Mouse (Mus musculus) heart, embryonic 12.5 days (tissue): ENCODE data around the gene Arl2. TPM values are rescaled to one million over a fixed set of nuclear protein-coding genes. Genes with fewer than 3 reads are reported as not detected.
A peak's percentile ranks its signal among the peaks of the same experiment; 100 is the strongest.

Experiments
- ATAC-seq: fragments of 200-750 bp; cut with Nextera tagmentation; 2 replicates; pipeline ENCODE4 v1.8.0; 2017; ENCODE audit warnings: moderate TSS enrichment, moderate library complexity; ENCODE audit not compliant: insufficient number of reproducible peaks, low FRiP score
- H3K27ac ChIP-seq: fragments of 300-500 bp; sonication (generic); 2 replicates; pipeline ENCODE4 v1.5.1; 2016; ENCODE audit warnings: mild to moderate bottlenecking, moderate library complexity; ENCODE audit not compliant: poor library complexity, severe bottlenecking
- H3K27me3 ChIP-seq: fragments of 300-500 bp; sonication (generic); replicated peaks from 2 replicates; pipeline ENCODE4 v1.6.1; 2016; ENCODE audit warnings: mild to moderate bottlenecking, moderate library complexity
- H3K36me3 ChIP-seq: fragments of 300-500 bp; sonication (generic); 2 replicates; pipeline ENCODE4 v1.6.1; 2016; ENCODE audit warnings: mild to moderate bottlenecking, moderate library complexity
- H3K4me1 ChIP-seq: fragments of 300-500 bp; sonication (generic); replicated peaks from 2 replicates; pipeline ENCODE4 v1.6.1; 2016; ENCODE audit warnings: mild to moderate bottlenecking
- H3K4me2 ChIP-seq: fragments of 300-500 bp; sonication (generic); 2 replicates; pipeline ENCODE4 v1.6.1; 2016; ENCODE audit warnings: mild to moderate bottlenecking, moderate library complexity
- H3K4me3 ChIP-seq: fragments of 300-500 bp; sonication (generic); 2 replicates; pipeline ENCODE4 v1.5.1; 2016; ENCODE audit warnings: mild to moderate bottlenecking
- H3K9ac ChIP-seq: fragments of 300-500 bp; sonication (generic); 2 replicates; pipeline ENCODE4 v1.6.1; 2016; ENCODE audit warnings: mild to moderate bottlenecking, moderate library complexity
- H3K9me3 ChIP-seq: fragments of 300-500 bp; sonication (generic); replicated peaks from 2 replicates; pipeline ENCODE4 v1.6.1; 2016; ENCODE audit warnings: mild to moderate bottlenecking, moderate library complexity
- WGBS: fragments of 180-500 bp; shearing (Covaris S2); methylation state at CpG from one replicate; pipeline ENCODE4 v1.1.7; 2016; 5-methylcytosine and 5-hydroxymethylcytosine counted together
- polyA plus RNA-seq: library from polyadenylated mRNA; unstranded; fragments of >200 nt; fragmentation: Nextera tagmentation; extraction: Ambion mirVana; gene quantifications from 2 replicates; pipeline ENCODE4 v1.2.1, GENCODE M21; 2016

Gene Arl2
- polyA plus RNA-seq, 1 experiment from 2014 or later = 73.9 TPM

GRCm38 (mm10) chr19:6105586-6105985 is 35.8 kb downstream of the Arl2 start, which contains the start of gene Naaladl1:
TSS of gene Naaladl1 (plus strand) at chr19:6105782.
- H3K9ac ChIP-seq = no peak within 1 kb of the TSS; the same call in 1 of the 2 replicates

GRCm38 (mm10) chr19:6104476-6104875 is 36.9 kb downstream of the Arl2 start:
- no peak for ATAC-seq
- H3K36me3 ChIP-seq = peaks cover 4% of the 10 kb centered on the region; the same call in 1 of the 2 replicates
- H3K9me3 ChIP-seq = no peaks in the 10 kb centered on the region
- H3K27me3 ChIP-seq = no peaks in the 10 kb centered on the region
- no peak overlapping the region for H3K9ac ChIP-seq
- no peak overlapping the region for H3K4me2 ChIP-seq
- WGBS = 50% methylated on average over 4 of the region's 4 CpGs
- H3K4me1 ChIP-seq = no peaks in the 10 kb centered on the region
- no peak overlapping the region for H3K27ac ChIP-seq
- H3K4me3 ChIP-seq = no peak overlapping the region

More at GRCm38 (mm10) chr19:6105586-6105985, 35.8 kb downstream of the Arl2 start, which contains the start of gene Naaladl1:
- Histone ChIP-seq H3K4me2 (no peak within 1 kb of the TSS), H3K9me3 (no peaks in the 10 kb centered on the region), H3K4me3 (no peak within 1 kb of the TSS), H3K27ac (no peak within 1 kb of the TSS), H3K36me3 (no peaks in the 10 kb centered on the region), H3K27me3 (no peaks in the 10 kb centered on the region), H3K4me1 (no peaks in the 10 kb centered on the region)
- 82% methylated on average over 7 of the region's 7 CpGs for WGBS
- no peak for ATAC-seq

DNA sequence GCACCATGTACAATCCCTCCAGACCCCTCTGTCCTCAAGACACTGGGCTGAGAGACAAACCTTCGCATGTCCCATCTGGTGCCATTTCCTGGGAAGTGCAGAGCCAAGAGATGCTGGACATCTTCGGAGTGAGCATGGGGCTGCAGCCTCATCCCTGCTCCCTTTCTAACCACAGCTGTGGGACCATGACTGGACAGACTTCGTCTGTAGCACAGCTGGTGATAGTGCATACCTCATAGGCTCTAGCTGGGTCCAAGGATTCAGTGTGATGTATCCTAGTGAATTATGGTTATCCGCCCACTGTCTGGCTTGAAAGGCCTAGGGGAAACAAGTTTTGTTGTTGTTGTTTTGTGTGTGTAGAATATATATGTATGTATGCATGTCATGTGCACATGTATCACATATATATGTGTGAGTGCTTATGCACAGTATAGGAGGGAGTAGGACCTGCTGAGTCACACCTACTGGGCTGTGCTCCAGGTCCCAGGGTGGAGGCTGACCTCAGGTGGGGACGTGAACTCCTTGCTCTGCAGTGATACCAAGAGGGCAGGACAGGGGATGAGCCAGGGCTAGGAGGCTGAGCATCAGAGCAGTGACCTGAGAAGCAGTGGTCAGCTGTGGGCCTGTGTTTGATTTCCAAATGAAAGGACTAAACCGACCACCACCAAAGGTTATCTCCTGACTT is 39.0 kb downstream of the Arl2 start:
- Histone ChIP-seq H3K9me3 (no peaks in the 10 kb centered on the region), H3K4me1 (no peaks in the 10 kb centered on the region), H3K27ac (no peak overlapping the region), H3K9ac (no peak overlapping the region), H3K27me3 (no peaks in the 10 kb centered on the region), H3K4me3 (no peak overlapping the region), H3K4me2 (no peak overlapping the region), H3K36me3 (peaks cover 10% of the 10 kb centered on the region)
- no peak; the same call in 1 of the 2 replicates for ATAC-seq
- 78% methylated on average over 6 of the region's 6 CpGs for WGBS

GRCm38 (mm10) chr19:6101186-6101585 is 40.2 kb downstream of the Arl2 start:
- peaks cover 10% of the 10 kb centered on the region for H3K36me3 ChIP-seq
- no peaks in the 10 kb centered on the region for H3K27me3 ChIP-seq
- 77% methylated on average over 6 of the region's 6 CpGs for WGBS
- ATAC-seq = no peak
- no peak overlapping the region for H3K4me3 ChIP-seq
- no peaks in the 10 kb centered on the region for H3K4me1 ChIP-seq
- no peak overlapping the region for H3K4me2 ChIP-seq
- no peak overlapping the region for H3K27ac ChIP-seq
- H3K9ac ChIP-seq = no peak overlapping the region
- no peaks in the 10 kb centered on the region for H3K9me3 ChIP-seq

GRCm38 (mm10) chr19:6097847-6098246 is 43.5 kb downstream of the Arl2 start:
- Histone ChIP-seq H3K4me2 (no peak overlapping the region), H3K4me3 (no peak overlapping the region), H3K27ac (no peak overlapping the region), H3K27me3 (no peaks in the 10 kb centered on the region), H3K9me3 (no peaks in the 10 kb centered on the region), H3K9ac (no peak overlapping the region), H3K36me3 (peaks cover 34% of the 10 kb centered on the region), H3K4me1 (no peaks in the 10 kb centered on the region)
- 81% methylated on average over 3 of the region's 3 CpGs for WGBS
- no peak for ATAC-seq

DNA sequence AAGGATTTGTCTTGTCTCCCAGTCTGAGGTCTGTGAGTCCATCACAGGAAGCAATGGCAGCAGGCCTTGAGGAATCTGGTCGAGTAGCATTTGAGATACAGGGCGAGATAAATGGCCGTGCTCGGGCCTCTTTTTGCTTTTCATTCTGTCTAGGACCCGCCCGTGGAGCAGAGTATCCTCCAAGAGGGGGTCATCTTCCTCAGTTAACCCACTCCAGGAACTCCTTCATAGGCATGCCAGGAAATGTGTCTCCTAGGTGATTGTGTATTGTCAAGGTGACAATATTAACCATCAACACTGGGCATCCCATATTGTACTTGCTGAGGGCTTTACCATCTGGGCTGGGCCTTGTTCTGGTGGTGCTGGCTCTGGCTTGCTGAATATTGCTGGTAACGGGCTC is 47.2 kb downstream of the Arl2 start, which contains the start of gene AC131692.1:
Gene AC131692.1, plus strand, starts transcription at position 301 of the 400 bp plus-strand sequence.
- H3K36me3 ChIP-seq = peaks cover 66% of the 10 kb centered on the region

GRCm38 (mm10) chr19:6088841-6089240 is 52.5 kb downstream of the Arl2 start:
- WGBS = 94% methylated on average over 13 of the region's 13 CpGs
- H3K4me2 ChIP-seq = no peak overlapping the region
- H3K27ac ChIP-seq = no peak overlapping the region
- no peak overlapping the region for H3K4me3 ChIP-seq
- ATAC-seq = no peak
- no peaks in the 10 kb centered on the region for H3K9me3 ChIP-seq
- peaks cover 61% of the 10 kb centered on the region for H3K36me3 ChIP-seq
- H3K9ac ChIP-seq = no peak overlapping the region
- no peaks in the 10 kb centered on the region for H3K27me3 ChIP-seq
- peaks cover 10% of the 10 kb centered on the region for H3K4me1 ChIP-seq

More for the DNA sequence above, 47.2 kb downstream of the Arl2 start, which contains the start of gene AC131692.1:
- Histone ChIP-seq H3K27ac (no peak within 1 kb of the TSS), H3K4me2 (no peak within 1 kb of the TSS), H3K27me3 (no peaks in the 10 kb centered on the region), H3K9ac (no peak within 1 kb of the TSS; the same call in 1 of the 2 replicates), H3K4me3 (no peak within 1 kb of the TSS), H3K9me3 (no peaks in the 10 kb centered on the region), H3K4me1 (no peaks in the 10 kb centered on the region)
- no peak for ATAC-seq
- 90% methylated on average over 7 of the region's 7 CpGs for WGBS

DNA sequence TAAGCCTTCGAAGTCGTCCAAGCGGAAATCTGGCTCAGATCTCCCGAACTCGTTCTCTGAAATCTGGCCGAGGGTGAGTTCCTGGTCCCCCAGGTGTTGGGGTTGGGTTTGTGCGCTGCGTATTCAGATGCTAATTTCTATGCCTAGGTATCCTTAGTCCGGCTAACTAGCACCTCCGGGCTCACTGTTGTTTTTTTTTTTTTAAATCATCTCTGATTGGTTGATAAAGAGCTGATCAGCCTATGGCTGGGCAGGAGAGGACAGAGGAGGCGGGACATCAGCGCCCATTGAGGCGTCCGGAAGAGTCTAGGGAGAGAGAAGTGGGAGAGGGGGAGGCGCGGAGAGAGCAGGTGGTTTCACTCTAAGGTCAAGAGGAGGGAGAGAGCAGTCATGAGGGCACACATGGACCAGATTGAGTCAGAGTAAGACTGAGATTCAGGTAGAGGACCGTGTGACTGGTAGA is 55.9 kb downstream of the Arl2 start:
- under 1% methylated on average over 17 of the region's 17 CpGs for WGBS
- Histone ChIP-seq H3K4me2 (peak overlapping the region; percentile 86), H3K9ac (peak overlapping the region; percentile 81), H3K4me1 (peaks cover 17% of the 10 kb centered on the region), H3K9me3 (no peaks in the 10 kb centered on the region), H3K27ac (peak overlapping the region; percentile 53; the same call in 1 of the 2 replicates), H3K36me3 (peaks cover 55% of the 10 kb centered on the region), H3K27me3 (no peaks in the 10 kb centered on the region), H3K4me3 (peak overlapping the region; percentile 83)
- ATAC-seq = peak; percentile 80

GRCm38 (mm10) chr19:6084478-6085248 is 56.7 kb downstream of the Arl2 start, which contains the start of the genes Zfpl1 and Cdca5:
TSS of gene Zfpl1 (minus strand) at chr19:6084956.
TSS of gene Cdca5 (plus strand) at chr19:6084983.
- H3K4me1 ChIP-seq = peaks cover 17% of the 10 kb centered on the region
- no peaks in the 10 kb centered on the region for H3K27me3 ChIP-seq
- peak within 1 kb of the TSS; percentile 83 for H3K4me3 ChIP-seq
- peak within 1 kb of the TSS; percentile 91 for H3K4me2 ChIP-seq
- peak; percentile 93 for ATAC-seq
- under 1% methylated on average over 58 of the region's 58 CpGs for WGBS
- peaks cover 55% of the 10 kb centered on the region for H3K36me3 ChIP-seq
- H3K9me3 ChIP-seq = no peaks in the 10 kb centered on the region
- peak within 1 kb of the TSS; percentile 53; the same call in 1 of the 2 replicates for H3K27ac ChIP-seq
- H3K9ac ChIP-seq = peak within 1 kb of the TSS; percentile 81
